Mouse (Mus musculus): ENCODE measurements around the gene Rnf38.

Gene Rnf38

GRCm38 (mm10) chr4:44224141-44224540 is 9.4 kb downstream of the Rnf38 start:
- no peak for DNase-seq (ENCODE audit: low spot score)

- no peak for DNase-seq (ENCODE audit: low spot score)
Measured at GRCm38 (mm10) chr4:44223444-44223843, 10.1 kb downstream of the Rnf38 start.

GRCm38 (mm10) chr4:44216797-44217442 is 16.7 kb downstream of the Rnf38 start:
- no peak for DNase-seq (ENCODE audit: low spot score)

- DNase-seq (ENCODE audit: low spot score) = no peak
Measured at GRCm38 (mm10) chr4:44199968-44200367, 33.6 kb downstream of the Rnf38 start.

GRCm38 (mm10) chr4:44187431-44187830 is 46.2 kb downstream of the Rnf38 start:
- no peak for DNase-seq (ENCODE audit: low spot score)

- DNase-seq (ENCODE audit: low spot score) = no peak
Measured at GRCm38 (mm10) chr4:44183862-44184261, 49.7 kb downstream of the Rnf38 start.

- peak; percentile 34 for DNase-seq (ENCODE audit: low spot score)
Measured at GRCm38 (mm10) chr4:44179748-44180147, 53.8 kb downstream of the Rnf38 start.

GRCm38 (mm10) chr4:44173177-44173576 is 60.4 kb downstream of the Rnf38 start:
- no peak for DNase-seq (ENCODE audit: low spot score)

- DNase-seq (ENCODE audit: low spot score) = no peak
Measured at GRCm38 (mm10) chr4:44172676-44173075, 60.9 kb downstream of the Rnf38 start.

- no peak for DNase-seq (ENCODE audit: low spot score)
Measured at GRCm38 (mm10) chr4:44169884-44170283, 63.7 kb downstream of the Rnf38 start.

GRCm38 (mm10) chr4:44168816-44169215 is 64.8 kb downstream of the Rnf38 start:
- no peak for DNase-seq (ENCODE audit: low spot score)

GRCm38 (mm10) chr4:44168231-44168647 is 65.3 kb downstream of the Rnf38 start:
- DNase-seq (ENCODE audit: low spot score) = peak; percentile 98

- DNase-seq (ENCODE audit: low spot score) = peak; percentile 87
Measured at GRCm38 (mm10) chr4:44167397-44168121, 66.0 kb downstream of the Rnf38 start.

GRCm38 (mm10) chr4:44166702-44167396 is 66.7 kb downstream of the Rnf38 start:
- DNase-seq (ENCODE audit: low spot score) = no peak

GRCm38 (mm10) chr4:44164621-44165020 is 69.0 kb downstream of the Rnf38 start:
- no peak for DNase-seq (ENCODE audit: low spot score)

- no peak for DNase-seq (ENCODE audit: low spot score)
Measured at GRCm38 (mm10) chr4:44163034-44163433, 70.6 kb downstream of the Rnf38 start.

- no peak for DNase-seq (ENCODE audit: low spot score)
Measured at GRCm38 (mm10) chr4:44160990-44161689, 72.4 kb downstream of the Rnf38 start.

- DNase-seq (ENCODE audit: low spot score) = no peak
Measured at GRCm38 (mm10) chr4:44159839-44160238, 73.8 kb downstream of the Rnf38 start.

GRCm38 (mm10) chr4:44156481-44156880 is 77.1 kb downstream of the Rnf38 start:
- no peak for DNase-seq (ENCODE audit: low spot score)

- DNase-seq (ENCODE audit: low spot score) = no peak
Measured at GRCm38 (mm10) chr4:44154884-44155283, 78.7 kb downstream of the Rnf38 start.

- no peak for DNase-seq (ENCODE audit: low spot score)
Measured at GRCm38 (mm10) chr4:44152904-44153303, 80.7 kb downstream of the Rnf38 start.

- DNase-seq (ENCODE audit: low spot score) = no peak
Measured at GRCm38 (mm10) chr4:44126805-44127204, 106.8 kb downstream of the Rnf38 start.

Data from ovary, adult 18-20 months (tissue).